Mouse (Mus musculus) lung, adult 2 months (tissue): ENCODE data around the gene Hk1.

Experiments
- CTCF ChIP-seq: fragments of 200-500 bp; IDR thresholded peaks from 2 replicates; pipeline ENCODE4 v1.5.1; 2011; ENCODE audit warnings: mild to moderate bottlenecking, low read length, control low read depth; ENCODE audit not compliant: insufficient read depth
- POLR2A ChIP-seq: fragments of 200-500 bp; IDR thresholded peaks from 2 replicates; pipeline ENCODE4 v1.6.1; 2011; ENCODE audit warnings: low read depth, mild to moderate bottlenecking, control low read depth, low read length, borderline replicate concordance; ENCODE audit errors: extremely low read depth

GRCm38 (mm10) chr10:62230708-62231394, 148.9 kb downstream of the Hk1 start, which contains the start of gene Tspan15:
- TF ChIP-seq CTCF (no peak), POLR2A (peak; percentile 53; the same call in 1 of the 2 replicates)
